Mouse (Mus musculus): ENCODE measurements around the gene Rsg1. TPM values are rescaled to one million over a fixed set of nuclear protein-coding genes. Genes with fewer than 3 reads are reported as not detected.

The Rsg1 gene
- polyA plus RNA-seq, 1 experiment from 2014 or later, result 8.7 TPM

GRCm38 (mm10) chr4:141191294-141191693 lies 22.5 kb upstream of the Rsg1 start:
- H3K9me3 ChIP-seq, result no peaks in the 10 kb centered on the region
- H3K4me3 ChIP-seq, result no peak overlapping the region
- H3K27ac ChIP-seq, result no peak overlapping the region
- H3K4me1 ChIP-seq, result no peaks in the 10 kb centered on the region
- no peaks in the 10 kb centered on the region for H3K27me3 ChIP-seq (replicated peaks)
- no peak overlapping the region for H3K9ac ChIP-seq
- H3K4me2 ChIP-seq, result no peak overlapping the region
- 88% methylated on average over 7 of the region's 7 CpGs for WGBS
- H3K36me3 ChIP-seq (replicated peaks), result peaks cover 10% of the 10 kb centered on the region; the same call in 1 of the 2 replicates
- ATAC-seq (replicated peaks), result no peak

DNA sequence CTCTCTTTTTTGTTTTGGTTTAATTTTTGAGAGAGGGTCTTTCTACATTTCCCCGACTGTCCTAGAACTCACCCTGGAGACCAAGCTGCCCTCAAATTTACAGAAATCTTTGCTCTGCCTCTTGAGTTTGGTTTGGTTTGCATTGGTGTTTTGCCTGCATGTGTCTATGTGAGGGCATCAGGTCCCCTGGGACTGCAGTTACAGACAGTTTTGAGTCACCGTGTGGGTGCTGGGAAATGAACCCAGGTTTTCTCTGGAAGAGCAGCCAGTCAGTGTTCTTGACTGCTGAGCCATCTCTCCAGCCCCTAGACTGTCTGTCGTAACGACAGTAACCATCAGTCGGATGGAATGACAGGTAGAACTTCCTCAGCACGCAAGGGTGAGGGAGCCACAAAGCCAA lies 19.2 kb upstream of the Rsg1 start:
- H3K4me3 ChIP-seq, result no peak overlapping the region
- H3K27me3 ChIP-seq (replicated peaks), result no peaks in the 10 kb centered on the region
- no peaks in the 10 kb centered on the region for H3K4me1 ChIP-seq
- no peak overlapping the region for H3K9ac ChIP-seq
- WGBS, result 95% methylated on average over 6 of the region's 6 CpGs
- no peaks in the 10 kb centered on the region for H3K9me3 ChIP-seq
- H3K36me3 ChIP-seq (replicated peaks), result peaks cover 28% of the 10 kb centered on the region
- H3K4me2 ChIP-seq, result no peak overlapping the region
- ATAC-seq (replicated peaks), result no peak
- no peak overlapping the region for H3K27ac ChIP-seq

DNA sequence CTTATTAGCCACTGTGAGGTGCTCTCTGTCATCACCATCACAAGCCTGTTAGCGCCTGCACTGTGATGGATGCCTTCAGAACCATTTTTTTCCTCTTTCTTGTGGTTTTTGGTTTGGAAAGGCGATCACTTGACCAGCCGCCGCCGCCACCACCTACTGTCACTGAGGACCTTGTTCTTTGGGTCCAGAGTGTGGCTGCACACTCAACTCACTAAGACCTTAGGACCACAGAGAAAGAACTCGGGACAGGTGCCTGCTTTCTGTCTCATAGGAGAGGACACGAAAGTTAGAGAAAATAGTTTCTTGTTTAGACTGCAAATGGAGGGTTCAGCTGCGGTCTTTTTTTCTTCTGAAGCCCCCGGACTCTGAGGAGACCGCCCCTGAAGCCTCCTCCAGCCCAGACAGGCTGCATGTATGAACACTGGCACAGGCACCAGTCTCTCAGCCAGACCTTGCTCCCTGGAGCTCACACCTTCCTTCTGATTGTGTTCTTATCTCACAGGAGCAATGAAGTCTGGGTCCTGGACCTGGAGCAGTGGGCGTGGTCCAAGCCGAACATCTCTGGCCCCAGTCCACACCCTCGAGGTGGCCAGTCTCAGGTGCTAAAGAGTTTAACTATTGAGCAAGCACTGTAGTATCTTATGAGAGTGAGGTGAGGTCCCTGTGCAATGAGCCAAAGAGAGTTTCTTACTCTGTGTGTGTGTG lies 16.6 kb upstream of the Rsg1 start:
- Histone ChIP-seq H3K4me1 (no peaks in the 10 kb centered on the region), H3K4me3 (no peak overlapping the region), H3K9ac (no peak overlapping the region), H3K9me3 (no peaks in the 10 kb centered on the region), H3K36me3 (replicated peaks) (peaks cover 44% of the 10 kb centered on the region), H3K4me2 (no peak overlapping the region), H3K27ac (no peak overlapping the region), H3K27me3 (replicated peaks) (no peaks in the 10 kb centered on the region)
- WGBS, result 96% methylated on average over 13 of the region's 13 CpGs
- ATAC-seq (replicated peaks), result no peak

- WGBS, result 96% methylated on average over 13 of the region's 13 CpGs
- Histone ChIP-seq H3K9ac (no peak overlapping the region), H3K9me3 (no peaks in the 10 kb centered on the region), H3K27ac (no peak overlapping the region), H3K4me2 (no peak overlapping the region), H3K36me3 (replicated peaks) (peaks cover 49% of the 10 kb centered on the region), H3K4me1 (no peaks in the 10 kb centered on the region), H3K27me3 (replicated peaks) (no peaks in the 10 kb centered on the region), H3K4me3 (no peak overlapping the region)
- ATAC-seq (replicated peaks), result no peak
These were observed 16.1 kb upstream of the Rsg1 start for GRCm38 (mm10) chr4:141197686-141198035.

- Histone ChIP-seq H3K4me3 (no peak overlapping the region), H3K9me3 (no peaks in the 10 kb centered on the region), H3K4me1 (no peaks in the 10 kb centered on the region), H3K27ac (no peak overlapping the region), H3K9ac (no peak overlapping the region), H3K4me2 (no peak overlapping the region), H3K27me3 (replicated peaks) (no peaks in the 10 kb centered on the region), H3K36me3 (replicated peaks) (peaks cover 46% of the 10 kb centered on the region)
- no peak for ATAC-seq (replicated peaks)
- 84% methylated on average over 11 of the region's 11 CpGs for WGBS
These were observed 12.8 kb upstream of the Rsg1 start for GRCm38 (mm10) chr4:141200906-141201305.

DNA sequence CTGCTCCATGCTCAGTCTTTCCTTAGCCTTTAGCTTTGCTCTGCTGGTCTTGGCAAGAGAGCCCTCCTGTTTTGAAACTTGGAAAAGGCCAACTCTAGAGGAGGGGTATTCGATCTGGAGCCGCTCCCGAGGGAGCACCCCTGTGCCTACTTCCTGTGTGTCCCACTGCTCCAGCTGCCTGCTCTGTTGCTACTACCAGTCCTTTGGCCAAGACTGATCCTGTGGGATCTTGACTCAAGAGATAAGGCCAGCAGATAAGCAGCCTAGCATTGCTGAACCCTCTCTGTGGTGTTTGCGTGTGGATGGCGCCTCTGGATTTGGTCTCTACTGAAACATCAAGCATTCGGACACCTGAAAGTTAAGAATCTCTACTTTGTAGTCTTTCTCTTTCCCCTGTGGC lies 11.6 kb upstream of the Rsg1 start:
- Histone ChIP-seq H3K4me1 (no peaks in the 10 kb centered on the region), H3K4me3 (no peak overlapping the region), H3K9ac (no peak overlapping the region), H3K27me3 (replicated peaks) (no peaks in the 10 kb centered on the region), H3K36me3 (replicated peaks) (peaks cover 38% of the 10 kb centered on the region), H3K27ac (no peak overlapping the region), H3K9me3 (no peaks in the 10 kb centered on the region), H3K4me2 (no peak overlapping the region)
- ATAC-seq (replicated peaks), result no peak
- WGBS, result 93% methylated on average over 6 of the region's 6 CpGs

GRCm38 (mm10) chr4:141204580-141205061 lies 9.1 kb upstream of the Rsg1 start:
- Histone ChIP-seq H3K27me3 (replicated peaks) (no peaks in the 10 kb centered on the region), H3K4me2 (no peak overlapping the region), H3K4me1 (no peaks in the 10 kb centered on the region), H3K9ac (no peak overlapping the region), H3K27ac (no peak overlapping the region), H3K36me3 (replicated peaks) (peaks cover 25% of the 10 kb centered on the region), H3K9me3 (no peaks in the 10 kb centered on the region), H3K4me3 (no peak overlapping the region)
- WGBS, result 77% methylated on average over 4 of the region's 4 CpGs
- no peak for ATAC-seq (replicated peaks)

DNA sequence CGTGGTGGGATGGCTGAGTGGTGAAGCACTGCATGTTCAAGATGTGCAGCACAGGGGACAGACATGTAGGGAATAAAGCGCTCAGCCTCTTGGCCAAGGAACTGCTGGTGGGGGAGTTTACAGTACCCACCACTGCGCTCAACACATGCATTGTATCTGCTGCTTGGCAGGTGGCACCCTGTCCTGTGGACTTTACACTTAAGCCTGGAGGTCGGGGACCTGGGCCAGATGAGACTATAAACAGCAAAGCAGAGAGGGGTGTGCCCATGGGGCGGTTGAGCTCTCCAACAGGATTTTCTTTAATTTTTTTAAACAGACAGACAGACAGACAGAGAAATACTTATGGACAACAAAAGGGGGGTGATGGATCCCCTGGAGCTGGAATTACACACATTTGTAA lies 6.7 kb upstream of the Rsg1 start:
- Histone ChIP-seq H3K36me3 (replicated peaks) (peaks cover 10% of the 10 kb centered on the region), H3K27ac (no peak overlapping the region), H3K4me1 (no peaks in the 10 kb centered on the region), H3K9me3 (no peaks in the 10 kb centered on the region), H3K4me3 (no peak overlapping the region), H3K27me3 (replicated peaks) (no peaks in the 10 kb centered on the region), H3K9ac (no peak overlapping the region), H3K4me2 (no peak overlapping the region)
- ATAC-seq (replicated peaks), result no peak
- 96% methylated on average over 5 of the region's 5 CpGs for WGBS

DNA sequence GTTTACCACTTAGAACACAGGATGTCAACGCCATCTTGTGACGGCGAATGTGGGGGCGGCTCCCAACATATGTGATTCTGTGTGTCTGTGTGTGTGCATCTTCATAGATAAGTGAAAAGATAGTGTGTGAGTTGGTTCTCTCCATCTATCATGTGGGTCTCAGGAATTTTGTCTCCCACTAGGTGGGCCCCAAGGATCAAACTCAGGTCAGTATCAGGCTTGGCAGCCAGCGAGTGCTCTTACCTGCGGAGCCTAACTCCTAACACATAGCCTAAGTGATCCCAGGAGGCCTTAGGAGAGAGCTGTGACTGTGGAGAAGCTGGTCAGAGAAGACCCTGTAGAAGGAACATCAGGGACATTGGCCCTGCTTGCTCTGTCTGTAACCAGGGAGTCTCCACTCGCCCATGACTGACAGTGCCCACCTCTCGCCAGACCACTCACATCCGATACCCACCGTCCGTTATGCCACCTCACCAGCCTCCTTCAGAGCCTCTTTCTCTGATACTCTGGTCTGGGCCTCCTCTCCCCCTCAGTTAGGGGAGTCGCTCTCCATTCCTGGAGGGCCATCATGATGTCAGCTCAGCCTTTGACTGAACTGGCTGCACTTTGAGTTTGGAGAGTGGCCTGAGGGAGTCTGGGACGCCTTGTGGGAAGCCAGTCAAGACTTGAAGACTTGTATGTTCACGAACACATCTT lies 3.1 kb upstream of the Rsg1 start:
- Histone ChIP-seq H3K27me3 (replicated peaks) (no peaks in the 10 kb centered on the region), H3K36me3 (replicated peaks) (no peaks in the 10 kb centered on the region), H3K27ac (peak overlapping the region; percentile 66), H3K9ac (no peak overlapping the region), H3K4me3 (peak overlapping the region; percentile 35), H3K4me1 (peaks cover 15% of the 10 kb centered on the region), H3K9me3 (no peaks in the 10 kb centered on the region), H3K4me2 (peak overlapping the region; percentile 48)
- 0 out of 2 replicates have a peak, but pooled peaks have one; percentile 24 for ATAC-seq (replicated peaks)
- WGBS, result 78% methylated on average over 14 of the region's 14 CpGs

DNA sequence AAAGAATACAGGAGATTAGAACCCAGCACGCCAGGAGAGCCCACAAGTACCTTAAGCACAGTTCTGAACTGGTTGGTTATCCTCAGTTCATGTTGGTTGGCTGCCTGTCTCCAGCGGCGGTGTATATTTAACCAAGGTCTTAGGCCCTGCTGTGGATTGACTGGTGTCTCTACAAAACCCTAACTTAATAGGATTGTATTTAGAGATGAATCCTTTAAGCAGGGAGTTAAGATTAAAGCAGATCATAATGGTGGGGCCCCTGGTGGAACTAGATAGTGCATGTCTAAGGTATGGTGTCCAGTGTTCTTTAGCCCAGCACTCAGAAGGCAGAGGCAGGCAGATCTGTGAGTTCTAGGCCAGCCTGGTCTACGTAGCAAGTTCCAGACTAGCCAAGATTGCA lies 2.1 kb upstream of the Rsg1 start:
- H3K4me2 ChIP-seq, result no peak overlapping the region
- no peak overlapping the region for H3K27ac ChIP-seq
- no peaks in the 10 kb centered on the region for H3K27me3 ChIP-seq (replicated peaks)
- ATAC-seq (replicated peaks), result no peak
- no peaks in the 10 kb centered on the region for H3K9me3 ChIP-seq
- H3K36me3 ChIP-seq (replicated peaks), result no peaks in the 10 kb centered on the region
- peaks cover 15% of the 10 kb centered on the region for H3K4me1 ChIP-seq
- no peak overlapping the region for H3K4me3 ChIP-seq
- H3K9ac ChIP-seq, result no peak overlapping the region
- WGBS, result 93% methylated on average over 4 of the region's 4 CpGs

DNA sequence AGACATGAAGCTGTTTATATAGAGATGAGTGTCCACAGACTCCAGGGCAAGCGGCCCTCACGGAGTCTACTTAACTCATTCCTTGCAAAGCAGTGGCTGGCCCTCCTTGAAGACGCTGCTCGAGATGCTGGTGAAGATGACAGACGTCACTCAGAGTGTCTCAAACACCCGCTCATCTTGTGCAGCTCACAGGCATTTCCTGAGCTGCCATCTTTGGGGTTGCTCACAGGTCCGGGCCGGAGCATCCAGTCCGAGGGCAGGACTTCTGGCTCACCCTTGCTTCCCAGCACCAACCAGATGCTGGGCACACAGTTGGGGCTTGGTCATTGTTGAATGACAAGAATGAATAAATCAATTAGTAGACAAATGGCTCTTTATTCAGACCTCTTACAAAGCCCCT lies 864 bp upstream of the Rsg1 start:
- H3K4me2 ChIP-seq, result peak overlapping the region; percentile 93; the same call in 1 of the 2 replicates
- peak; percentile 25; the same call in 1 of the 2 replicates for ATAC-seq (replicated peaks)
- H3K27me3 ChIP-seq (replicated peaks), result no peaks in the 10 kb centered on the region
- no peak overlapping the region for H3K4me3 ChIP-seq
- H3K9me3 ChIP-seq, result no peaks in the 10 kb centered on the region
- H3K36me3 ChIP-seq (replicated peaks), result no peaks in the 10 kb centered on the region
- 87% methylated on average over 9 of the region's 9 CpGs for WGBS
- H3K27ac ChIP-seq, result peak overlapping the region; percentile 77
- peaks cover 15% of the 10 kb centered on the region for H3K4me1 ChIP-seq
- H3K9ac ChIP-seq, result no peak overlapping the region

- Histone ChIP-seq H3K9me3 (no peaks in the 10 kb centered on the region), H3K4me2 (peak overlapping the region; percentile 93), H3K36me3 (replicated peaks) (no peaks in the 10 kb centered on the region), H3K4me1 (peaks cover 15% of the 10 kb centered on the region), H3K9ac (peak overlapping the region; percentile 71; the same call in 1 of the 2 replicates), H3K27ac (peak overlapping the region; percentile 77), H3K4me3 (peak overlapping the region; percentile 63), H3K27me3 (replicated peaks) (no peaks in the 10 kb centered on the region)
- 34% methylated on average over 2 of the region's 2 CpGs for WGBS
- ATAC-seq (replicated peaks), result no peak
These were observed 414 bp upstream of the Rsg1 start for GRCm38 (mm10) chr4:141213342-141213741.
